Mouse (Mus musculus) CH12.LX (cell line): ENCODE data around the gene Gamt. TPM values are rescaled to one million over a fixed set of nuclear protein-coding genes. Genes with fewer than 3 reads are reported as not detected.
"Not testable (repeated sequence)": the region's sequence is repeated elsewhere in the genome, so short reads cannot be mapped to it uniquely, and the experiment has no call there.

Experiments
- DNase-seq: peaks from one replicate; pipeline ENCODE4 v3.0.0-alpha.2; 2013; ENCODE audit errors: extremely low read depth
- H3K27ac ChIP-seq: 2 replicates; pipeline ENCODE4 v1.5.1; 2012; ENCODE audit warnings: low read depth, mild to moderate bottlenecking, control low read depth, moderate library complexity; ENCODE audit not compliant: insufficient read depth
- H3K27me3 ChIP-seq: replicated peaks from 2 replicates; pipeline ENCODE3; 2012; ENCODE audit warnings: inconsistent platforms
- H3K36me3 ChIP-seq, 2 experiments: replicated peaks in 1 of 2; 2 replicates each; pipeline versions ENCODE3 to v1.6.1; 2012; ENCODE audit warnings: inconsistent platforms in 1 of 2, low read length in 1 of 2, mild to moderate bottlenecking in 1 of 2, mixed read lengths in 1 of 2, moderate library complexity in 1 of 2; ENCODE audit not compliant: control insufficient read depth in 1 of 2, insufficient read depth in 1 of 2
- H3K4me1 ChIP-seq, 2 experiments: 2 replicates each; pipeline ENCODE4 v1.6.1; 2012; ENCODE audit warnings: inconsistent platforms in 1 of 2, moderate library complexity in 1 of 2; ENCODE audit not compliant: insufficient read depth in 2 of 2, control insufficient read depth in 1 of 2
- H3K4me2 ChIP-seq: 2 replicates; pipeline ENCODE4 v1.6.1; 2012; ENCODE audit warnings: low read depth, mild to moderate bottlenecking, control low read depth; ENCODE audit not compliant: poor library complexity, insufficient read depth, severe bottlenecking
- H3K4me3 ChIP-seq, 3 experiments: fragments of 150-350 bp in 1 of 3; sonication (generic) in 1 of 3; replicated peaks in 1 of 3; 2 replicates each; pipeline versions ENCODE3 to v1.5.1; 2011 to 2012; ENCODE audit warnings: low read depth in 2 of 3, low read length in 2 of 3, mild to moderate bottlenecking in 2 of 3, moderate library complexity in 2 of 3, control low read depth in 1 of 3, improper control_type of control experiment in 1 of 3, inconsistent platforms in 1 of 3, mixed read lengths in 1 of 3; ENCODE audit not compliant: poor library complexity in 1 of 3
- H3K79me2 ChIP-seq: replicated peaks from 2 replicates; pipeline ENCODE4 v1.6.1; 2012; ENCODE audit warnings: mild to moderate bottlenecking, moderate library complexity; ENCODE audit not compliant: control insufficient read depth, poor library complexity, insufficient read depth, severe bottlenecking; ENCODE audit errors: extremely low read depth
- H3K9ac ChIP-seq: 2 replicates; pipeline ENCODE4 v1.6.1; 2012; ENCODE audit warnings: low read depth, mild to moderate bottlenecking, control low read depth, moderate library complexity; ENCODE audit not compliant: insufficient read depth
- H3K9me3 ChIP-seq: replicated peaks from 2 replicates; pipeline ENCODE3; 2012; ENCODE audit warnings: low read length, inconsistent platforms, mixed read lengths
- E2F4 ChIP-seq: IDR thresholded peaks from 2 replicates; pipeline ENCODE4 v1.6.1; 2011; ENCODE audit warnings: low read depth, low read length, improper control_type of control experiment; ENCODE audit not compliant: insufficient replicate concordance
- EP300 ChIP-seq: IDR thresholded peaks from 2 replicates; pipeline ENCODE4 v1.6.1; 2011; ENCODE audit warnings: low read length, improper control_type of control experiment
- ETS1 ChIP-seq: conservative IDR thresholded peaks from 2 replicates; pipeline ENCODE4 v1.6.1; 2012; ENCODE audit warnings: low read depth, mild to moderate bottlenecking, inconsistent platforms, low read length, improper control_type of control experiment, moderate library complexity
- HCFC1 ChIP-seq: IDR thresholded peaks from 2 replicates; pipeline ENCODE4 v1.6.1; 2012; ENCODE audit warnings: low read depth, mild to moderate bottlenecking, inconsistent platforms, low read length, improper control_type of control experiment
- JUND ChIP-seq: conservative IDR thresholded peaks from 2 replicates; pipeline ENCODE4 v1.6.1; 2011; ENCODE audit warnings: low read depth, low read length, improper control_type of control experiment
- MAFK ChIP-seq: IDR thresholded peaks from 2 replicates; pipeline ENCODE4 v1.6.1; 2011; ENCODE audit warnings: low read length, improper control_type of control experiment; ENCODE audit not compliant: insufficient replicate concordance
- MYC ChIP-seq: IDR thresholded peaks from 2 replicates; pipeline ENCODE4 v1.6.1; 2011; ENCODE audit warnings: low read depth, mild to moderate bottlenecking, improper control_type of control experiment, low read length
- NELFE ChIP-seq: IDR thresholded peaks from 2 replicates; pipeline ENCODE4 v1.6.1; 2011; ENCODE audit warnings: low read depth, low read length, improper control_type of control experiment
- POLR2A ChIP-seq: IDR thresholded peaks from 2 replicates; pipeline ENCODE4 v1.6.1; 2011; ENCODE audit warnings: low read depth, mild to moderate bottlenecking, improper control_type of control experiment, low read length
- POLR2AphosphoS2 ChIP-seq: IDR thresholded peaks from 2 replicates; pipeline ENCODE4 v1.6.1; 2011; ENCODE audit warnings: low read depth, low read length, improper control_type of control experiment
- SIN3A ChIP-seq: IDR thresholded peaks from 2 replicates; pipeline ENCODE4 v1.6.1; 2012; ENCODE audit warnings: low read length, improper control_type of control experiment, inconsistent platforms
- SMC3 ChIP-seq: IDR thresholded peaks from 2 replicates; pipeline ENCODE4 v1.6.1; 2011; ENCODE audit warnings: low read depth, low read length, improper control_type of control experiment
- TBP ChIP-seq: conservative IDR thresholded peaks from 2 replicates; pipeline ENCODE4 v1.6.1; 2011; ENCODE audit warnings: low read depth, low read length, improper control_type of control experiment
- TCF12 ChIP-seq: IDR thresholded peaks from 2 replicates; pipeline ENCODE4 v1.6.1; 2014; ENCODE audit warnings: low read depth, mild to moderate bottlenecking, inconsistent platforms, low read length, improper control_type of control experiment
- UBTF ChIP-seq: IDR thresholded peaks from 2 replicates; pipeline ENCODE4 v1.6.1; 2012; ENCODE audit warnings: low read depth, mild to moderate bottlenecking, inconsistent platforms, low read length, improper control_type of control experiment, moderate library complexity
- USF1 ChIP-seq: IDR thresholded peaks from 2 replicates; pipeline ENCODE4 v1.6.1; 2014; ENCODE audit warnings: low read depth, mild to moderate bottlenecking, inconsistent platforms, low read length, improper control_type of control experiment
- ZC3H11A ChIP-seq: IDR thresholded peaks from 2 replicates; pipeline ENCODE4 v1.6.1; 2012; ENCODE audit warnings: low read depth, mild to moderate bottlenecking, inconsistent platforms, low read length, improper control_type of control experiment
- ZKSCAN1 ChIP-seq: IDR thresholded peaks from 2 replicates; pipeline ENCODE4 v1.6.1; 2012; ENCODE audit warnings: low read depth, inconsistent platforms, low read length, improper control_type of control experiment, borderline replicate concordance
- ZMIZ1 ChIP-seq: IDR thresholded peaks from 2 replicates; pipeline ENCODE4 v1.6.1; 2012; ENCODE audit warnings: low read depth, mild to moderate bottlenecking, inconsistent platforms, low read length, improper control_type of control experiment
- dilution Hi-C: fragments of 300-500 bp; cut with MboI; formaldehyde crosslinking; loops from 2 replicates; pipeline ENCODE4 v1.14.3; 2020; ENCODE audit warnings: low sequenced_read_pairs; ENCODE audit not compliant: extremely low pct_unique_long_range_greater_than_20kb, extremely low pct_ligation_motif_present
- in situ Hi-C: fragments of 300-500 bp; cut with MboI; formaldehyde crosslinking; loops from 3 replicates; pipeline ENCODE4 v1.14.3; 2019; ENCODE audit warnings: low sequenced_read_pairs, low pct_ligation_motif_present, low pct_unique_long_range_greater_than_20kb, mixed read lengths
- polyA plus RNA-seq: library from polyadenylated mRNA; unstranded; fragments of >175 nt; gene quantifications from 2 replicates; pipeline ENCODE4 v1.2.1, GENCODE M21; 2012; ENCODE audit warnings: low read depth; ENCODE audit not compliant: insufficient read length
- total RNA-seq, 2 experiments: library from RNA; depleted of rRNA; stranded (reverse); fragments of 300-350 nt in 1 of 2; fragments of >200 nt in 1 of 2; gene quantifications; 2 replicates each; pipeline ENCODE4 v1.2.3; 2012 to 2014

The Gamt gene
- total and polyA plus RNA-seq, 3 experiments = 0.24 to 0.30 TPM; not detected in 1

DNA sequence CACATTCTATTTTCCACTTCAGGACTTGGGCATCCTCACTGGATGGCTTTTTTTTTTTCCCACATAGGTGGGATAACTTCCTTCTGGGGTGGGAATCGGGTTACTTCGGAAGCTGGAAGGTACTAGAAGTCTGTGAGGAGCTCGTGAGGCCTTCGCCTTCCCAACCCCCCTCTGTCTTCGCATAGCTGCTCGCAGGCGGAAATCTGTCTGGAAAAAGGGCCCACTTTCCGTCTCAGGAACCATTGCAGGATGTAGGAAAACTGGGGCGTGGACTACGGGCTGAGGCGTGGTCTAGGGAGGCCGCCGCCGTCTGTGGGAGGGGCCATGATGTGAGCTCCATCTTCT is 34.8 kb downstream of the Gamt start:
- in situ Hi-C loops = no loop called here
- H3K4me2 ChIP-seq = peak overlapping the region; percentile 33
- dilution Hi-C loops = no loop called here
- DNase-seq = no peak
- peak overlapping the region; percentile 41 to 84 (median 51) for H3K4me3 ChIP-seq
- TF ChIP-seq ZKSCAN1 (no peak), TBP (no peak), MAFK (no peak), POLR2A (no peak; the same call in 1 of the 2 replicates), HCFC1 (no peak), JUND (no peak), TCF12 (no peak; the same call in 1 of the 2 replicates), ZC3H11A (no peak), UBTF (no peak), ETS1 (no peak), NELFE (no peak), ZMIZ1 (no peak), MYC (no peak), EP300 (no peak), SMC3 (no peak), SIN3A (no peak), E2F4 (no peak), POLR2AphosphoS2 (no peak), USF1 (no peak)
- no peak overlapping the region for H3K27ac ChIP-seq
- H3K4me1 ChIP-seq = peaks cover 6 to 18% of the 10 kb centered on the region in 2 experiments
- H3K27me3 ChIP-seq = peaks cover 12% of the 10 kb centered on the region
- peaks cover 12 to 33% of the 10 kb centered on the region in 2 experiments for H3K36me3 ChIP-seq
- no peaks in the 10 kb centered on the region for H3K9me3 ChIP-seq
- H3K9ac ChIP-seq = peak overlapping the region; percentile 44; the same call in 1 of the 2 replicates
- H3K79me2 ChIP-seq = no peaks in the 10 kb centered on the region; the same call in 1 of the 2 replicates

DNA sequence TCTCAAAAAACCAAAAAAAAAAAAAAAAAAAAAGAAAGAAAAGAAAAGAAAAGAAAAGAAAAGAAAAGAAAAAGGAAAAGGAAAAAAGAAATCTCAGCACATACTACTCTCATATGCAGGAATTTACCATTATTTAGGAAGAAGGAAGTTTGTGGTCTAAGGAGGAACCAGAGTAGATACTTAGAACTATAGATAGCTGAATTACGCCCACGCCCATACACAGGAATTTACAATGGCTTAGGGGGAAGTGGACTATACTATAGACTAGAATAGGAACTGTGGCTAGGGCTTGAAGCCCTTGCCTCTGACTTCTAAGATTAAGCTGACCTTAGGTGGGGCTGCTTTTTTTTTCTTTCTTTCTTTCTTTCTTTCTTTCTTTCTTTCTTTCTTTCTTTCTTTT is 37.7 kb downstream of the Gamt start:
- H3K27ac ChIP-seq = not testable (repeated sequence)

More for the DNA sequence above, 37.7 kb downstream of the Gamt start:
- DNase-seq, in situ Hi-C loops, H3K36me3 ChIP-seq, H3K9me3 ChIP-seq, H3K79me2 ChIP-seq, H3K9ac ChIP-seq, H3K4me3 ChIP-seq, H3K4me2 ChIP-seq, dilution Hi-C loops: not testable (repeated sequence)
- H3K27me3 ChIP-seq = peaks cover 24% of the 10 kb centered on the region
- peaks cover 9 to 22% of the 10 kb centered on the region in 2 experiments for H3K4me1 ChIP-seq
